Mouse (Mus musculus): ENCODE results near the gene Nup210l. TPM values are rescaled to one million over a fixed set of nuclear protein-coding genes. Genes with fewer than 3 reads are reported as not detected.

The Nup210l gene
- total RNA-seq (2021), result under 1 TPM; 0.11 TPM

DNA sequence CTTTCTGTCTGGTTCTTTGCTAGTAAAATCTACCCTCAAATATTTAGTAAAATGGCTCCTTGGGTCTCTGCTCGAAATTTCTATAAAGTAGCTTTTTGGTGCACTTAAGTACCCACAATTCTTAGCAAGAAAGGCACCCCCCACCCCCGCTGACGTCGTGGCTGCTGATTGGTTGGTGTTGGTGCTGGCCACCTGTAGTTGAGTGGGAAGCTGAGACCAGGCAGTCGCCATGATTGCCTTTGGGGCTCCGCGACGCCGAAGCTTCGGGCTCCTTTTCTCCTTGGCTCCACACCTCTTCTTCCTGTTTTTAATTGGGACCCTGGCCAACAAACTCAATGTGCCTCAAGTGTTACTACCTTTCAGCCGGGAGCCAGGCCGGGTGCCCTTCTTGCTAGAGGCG is at the start of gene Nup210l:
TSS of gene Nup210l (plus strand) at position 195 of the 400 bp plus-strand sequence.
- no peak for DNase-seq
- intact Hi-C loops (cut with DNase I), result no loop called here

DNA sequence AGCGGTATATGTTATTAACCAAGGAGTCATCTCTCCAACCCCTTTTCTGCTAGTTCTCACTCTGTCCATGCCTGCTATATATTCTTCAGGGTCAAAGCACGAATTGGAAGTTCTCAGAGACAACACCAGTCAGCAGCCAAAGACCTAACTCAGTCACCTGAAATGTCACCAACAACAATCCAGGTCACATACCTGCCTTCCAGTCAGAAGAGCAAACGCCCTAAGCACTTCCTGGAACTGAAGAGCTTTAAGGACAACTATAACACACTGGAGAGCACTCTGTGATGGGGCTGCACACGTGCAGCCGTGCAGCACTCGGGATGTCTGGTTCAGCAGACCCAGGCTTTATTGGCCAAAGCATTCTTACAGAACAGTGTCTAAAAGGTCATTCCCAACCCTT is 42.4 kb upstream of the Nup210l start:
- DNase-seq, result no peak
- intact Hi-C loops (cut with DNase I), result no loop called here

DNA sequence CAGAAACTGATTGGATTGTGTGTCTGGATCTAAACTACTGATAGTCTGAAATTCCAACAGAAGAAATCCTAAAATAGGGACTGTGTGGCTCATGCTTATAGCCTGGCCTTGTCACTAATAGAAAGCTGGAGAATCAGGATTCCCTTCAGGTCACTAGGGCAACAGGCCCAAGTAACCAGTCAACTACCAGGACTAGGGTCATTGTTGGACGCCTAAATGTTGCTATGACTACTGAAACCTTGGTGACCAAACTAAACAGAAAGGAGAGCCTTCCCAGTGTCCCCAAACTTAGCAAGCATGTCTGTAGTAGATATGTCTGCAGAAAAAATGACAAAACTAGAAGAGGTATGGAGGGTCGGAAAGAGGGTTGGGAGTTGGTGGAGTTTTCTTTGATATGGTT is 41.4 kb upstream of the Nup210l start:
- intact Hi-C loops (cut with DNase I), result no loop called here
- DNase-seq, result no peak

DNA sequence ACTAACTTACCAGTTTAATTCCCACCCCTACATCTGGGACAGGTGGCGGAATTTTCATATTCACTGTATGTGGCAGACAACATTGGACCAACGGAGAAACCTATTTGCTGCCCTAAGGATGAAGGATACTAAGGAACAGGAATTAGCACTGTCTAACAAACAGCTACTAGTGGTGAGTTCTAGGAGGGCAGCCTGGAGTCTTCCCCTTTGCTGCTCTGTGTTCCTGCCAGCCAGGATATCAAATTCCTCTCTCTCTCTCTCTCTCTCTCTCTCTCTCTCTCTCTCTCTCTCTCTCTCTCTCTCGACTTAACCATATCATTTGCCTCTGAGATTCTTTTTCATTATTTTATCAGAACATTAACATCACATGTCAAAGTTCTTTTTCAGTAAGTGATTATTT is 39.5 kb upstream of the Nup210l start:
- no peak for DNase-seq
- intact Hi-C loops (cut with DNase I), result no loop called here

DNA sequence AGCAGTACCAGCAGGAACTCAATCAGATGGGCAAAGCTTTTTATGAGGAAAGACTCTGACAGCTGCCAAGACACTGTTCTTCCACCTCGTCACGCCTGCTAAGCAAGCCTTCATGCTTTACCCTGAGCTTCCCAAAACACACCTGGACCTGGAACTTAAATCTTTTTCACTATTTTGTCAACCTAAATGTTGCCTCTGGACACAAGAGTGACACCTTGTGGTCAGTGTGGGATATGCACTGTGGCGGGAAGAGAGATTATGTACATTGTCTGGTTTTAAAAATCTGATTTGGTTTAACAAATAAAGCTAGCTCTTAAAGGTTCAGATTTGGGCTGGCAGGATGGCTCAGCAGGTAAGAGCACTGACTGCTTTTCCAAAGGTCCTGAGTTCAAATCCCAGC is 38.4 kb upstream of the Nup210l start:
- DNase-seq, result peak; percentile 37 to 61
- intact Hi-C loops (cut with DNase I), result no loop called here

DNA sequence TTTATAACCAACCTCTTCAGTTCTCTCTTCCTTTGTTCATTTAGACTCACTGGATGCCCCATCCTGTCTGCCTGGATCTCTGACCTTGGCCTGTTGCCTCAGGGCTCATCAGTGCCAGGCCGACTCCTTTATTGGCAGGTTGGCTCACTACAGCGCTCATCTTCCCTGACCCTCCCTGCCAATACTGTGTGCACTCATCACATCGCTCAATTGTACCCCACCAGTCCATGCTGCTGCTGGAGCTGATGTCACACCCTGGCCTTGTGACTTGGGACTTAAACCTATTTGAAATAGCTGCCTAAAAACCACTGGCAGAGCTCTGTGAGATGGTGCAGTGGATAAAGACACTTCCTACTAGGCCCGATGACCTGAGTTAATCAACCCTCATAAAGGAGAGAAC is 36.1 kb upstream of the Nup210l start:
- intact Hi-C loops (cut with DNase I), result no loop called here
- no peak for DNase-seq

DNA sequence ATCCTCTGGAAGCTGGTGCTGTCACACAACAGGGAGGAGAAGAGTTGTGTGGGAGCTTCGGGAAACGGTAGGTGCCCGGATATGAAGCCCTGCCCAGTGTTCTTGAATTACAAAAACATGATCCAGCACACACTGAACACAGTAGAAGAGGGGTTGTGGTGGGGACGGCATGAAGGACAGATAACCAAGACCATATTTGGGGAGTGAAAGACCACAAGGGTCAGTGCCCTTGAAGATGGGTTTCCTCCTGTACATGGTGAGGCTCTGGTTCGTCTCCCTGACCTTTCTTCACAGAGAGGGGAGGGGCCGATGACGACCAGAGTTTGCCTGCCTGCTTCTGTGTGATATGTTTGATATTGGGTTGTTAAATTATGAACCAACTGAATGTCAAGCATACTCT is 34.2 kb upstream of the Nup210l start:
- no peak for DNase-seq
- intact Hi-C loops (cut with DNase I), result no loop called here

DNA sequence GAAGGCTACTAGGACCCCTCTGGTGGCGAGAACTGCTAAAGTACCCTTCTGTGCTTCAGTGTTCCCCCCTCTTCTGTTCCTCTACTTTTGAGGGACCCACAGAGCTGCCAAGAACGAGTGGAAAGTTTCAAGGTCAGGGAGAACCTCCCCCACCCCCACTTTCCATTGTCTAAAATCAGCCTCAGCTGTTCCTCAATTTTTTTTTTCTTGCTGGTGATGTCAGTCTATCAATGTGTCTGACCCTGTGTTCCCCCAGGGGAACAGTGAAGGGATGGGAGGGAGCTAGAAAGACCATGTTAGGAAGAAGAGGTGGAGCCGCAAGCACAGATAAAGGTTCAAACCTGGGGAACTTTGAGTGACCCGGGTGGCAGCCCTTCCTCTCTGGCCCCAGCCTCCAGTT is 31.6 kb upstream of the Nup210l start, which contains the start of gene Tpm3:
TSS of gene Tpm3 (plus strand) at position 356 of the 400 bp plus-strand sequence.
- intact Hi-C loops (cut with DNase I), result no loop called here
- no peak for DNase-seq

DNA sequence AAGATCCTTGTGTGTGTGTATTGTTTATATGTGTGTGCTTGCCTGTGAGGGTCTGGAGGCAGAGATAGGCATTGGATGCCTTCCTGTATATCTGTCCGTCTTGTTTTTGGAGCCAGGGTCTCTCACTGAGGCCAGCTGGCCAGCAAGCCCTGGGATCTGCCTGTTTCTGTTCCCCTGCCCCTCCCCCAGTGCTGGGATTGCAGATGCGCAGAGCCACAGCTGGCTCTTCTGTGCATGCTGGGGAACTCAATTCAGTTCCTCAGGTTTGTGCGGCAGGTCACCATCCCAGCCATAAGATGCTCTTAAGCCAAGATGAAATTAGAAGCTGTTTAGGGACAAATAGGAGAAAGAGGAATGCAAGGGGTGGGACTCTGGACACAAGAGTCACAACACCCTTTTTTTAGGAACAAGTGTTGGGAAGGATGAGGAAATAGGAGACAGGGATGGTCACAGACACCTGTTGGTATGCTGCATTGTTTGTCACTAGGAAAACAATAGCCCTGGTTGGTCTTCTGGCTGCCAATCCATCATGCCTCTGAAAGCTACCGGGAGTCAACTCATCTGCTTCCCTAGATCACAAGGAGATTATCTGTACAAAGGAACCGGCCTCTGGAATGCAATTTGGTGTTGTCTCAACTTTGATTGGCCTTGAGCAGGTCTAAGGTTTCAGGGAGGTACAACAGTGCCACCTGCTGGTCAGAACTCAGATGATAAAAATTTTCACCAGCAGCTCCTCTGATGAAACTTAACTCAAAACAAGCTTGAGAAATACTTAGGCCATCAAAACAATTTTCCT is 26.8 kb upstream of the Nup210l start:
- DNase-seq, result peak; percentile 83 to 85
- intact Hi-C loops (cut with DNase I), result loop anchor here (1.0 to 2.0 kb wide), 2 partner anchors 22 to 124 kb away; no protein-coding TSS in a partner anchor

DNA sequence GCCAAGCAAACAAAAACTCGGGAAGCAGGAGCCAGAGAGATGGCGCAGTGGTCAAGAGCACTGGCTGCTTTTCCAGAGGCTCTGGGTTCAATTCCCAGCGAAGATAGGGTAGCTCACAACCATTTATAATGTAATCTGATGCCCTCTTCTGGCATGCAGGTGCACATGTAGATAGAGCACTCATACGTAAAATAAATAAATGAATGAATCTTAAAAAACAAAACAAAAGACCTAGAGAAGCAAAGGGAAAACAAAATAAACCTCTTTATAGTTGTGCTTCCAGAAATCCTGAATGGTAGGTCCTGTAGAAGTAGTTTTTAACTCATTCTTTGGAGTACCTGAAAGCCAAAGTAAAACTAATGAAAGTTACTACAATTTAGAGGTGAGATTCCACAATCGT is 25.7 kb upstream of the Nup210l start:
- no peak for DNase-seq

DNA sequence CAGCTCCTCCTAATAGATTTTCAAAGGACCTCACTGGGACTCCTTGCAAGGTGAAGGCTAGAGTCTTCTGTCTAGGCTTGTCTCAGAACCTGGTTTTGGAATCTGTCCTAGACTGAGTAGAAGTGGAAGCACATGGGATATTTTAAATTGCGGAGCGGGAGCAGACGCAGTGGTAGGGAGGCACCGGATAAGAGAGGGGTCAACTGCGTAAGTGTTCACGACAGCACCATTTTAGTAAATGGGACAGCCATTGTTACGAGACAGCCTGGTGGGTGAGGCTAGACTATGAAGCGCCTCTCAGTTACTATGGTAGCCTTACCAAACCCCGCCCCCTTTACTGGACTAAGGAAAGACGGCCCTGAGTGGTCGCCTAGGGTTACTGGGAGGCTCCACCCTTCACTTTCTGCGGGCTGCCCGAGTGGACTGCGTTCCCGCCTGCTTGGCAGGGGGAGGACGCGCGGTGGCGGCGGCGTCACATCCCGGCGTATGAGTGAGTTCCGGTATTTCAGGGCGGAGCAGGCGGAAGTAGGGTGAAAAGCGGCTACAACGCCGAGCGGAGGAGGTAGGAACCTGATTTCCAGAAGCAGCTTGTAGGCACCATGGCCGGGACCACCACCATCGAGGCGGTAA is 24.7 kb upstream of the Nup210l start:
- DNase-seq, result peak; percentile 89 to 90
- intact Hi-C loops (cut with DNase I), result no loop called here

More for the DNA sequence above, 25.7 kb upstream of the Nup210l start:
- intact Hi-C loops (cut with DNase I), result no loop called here

DNA sequence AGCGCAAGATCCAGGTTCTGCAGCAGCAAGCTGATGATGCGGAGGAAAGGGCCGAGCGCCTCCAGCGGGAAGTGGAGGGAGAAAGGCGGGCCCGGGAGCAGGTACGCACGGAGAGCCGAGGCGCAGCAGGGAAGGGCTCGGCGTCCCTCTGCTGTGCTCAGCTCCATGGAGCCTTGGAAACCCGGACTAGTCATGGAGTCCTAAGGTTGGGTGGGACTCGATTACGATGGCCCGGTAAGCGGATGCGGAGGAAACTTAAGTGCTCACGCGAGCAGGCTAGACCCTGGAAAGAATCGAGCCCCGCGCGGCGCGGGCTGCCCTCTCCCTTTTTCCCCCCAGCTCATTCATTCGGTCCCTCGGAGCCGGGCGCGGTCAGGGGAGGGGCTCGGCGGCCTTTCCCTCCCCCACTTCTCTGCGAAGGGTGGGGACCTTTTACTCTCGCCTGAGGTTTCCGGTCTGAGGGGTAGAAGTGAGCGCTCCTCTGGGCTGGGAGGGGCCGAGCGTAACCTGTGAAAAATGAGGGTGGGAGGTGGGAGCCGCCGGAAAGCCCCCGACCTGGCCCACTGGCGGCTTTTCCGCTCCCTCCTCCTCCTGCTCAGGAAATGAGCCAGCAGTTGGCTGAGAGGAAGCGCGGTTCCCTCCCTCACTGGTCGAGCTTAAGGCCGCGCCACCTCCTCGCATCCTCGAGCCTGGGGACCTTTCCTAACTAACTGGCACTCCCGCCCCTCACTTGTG is 24.0 kb upstream of the Nup210l start:
- peak; percentile 69 to 74 for DNase-seq
- intact Hi-C loops (cut with DNase I), result loop anchor here (2.0 kb wide), 1 partner anchor 133 kb away; the partner anchor contains the start of genes Rab13 and Rps27

DNA sequence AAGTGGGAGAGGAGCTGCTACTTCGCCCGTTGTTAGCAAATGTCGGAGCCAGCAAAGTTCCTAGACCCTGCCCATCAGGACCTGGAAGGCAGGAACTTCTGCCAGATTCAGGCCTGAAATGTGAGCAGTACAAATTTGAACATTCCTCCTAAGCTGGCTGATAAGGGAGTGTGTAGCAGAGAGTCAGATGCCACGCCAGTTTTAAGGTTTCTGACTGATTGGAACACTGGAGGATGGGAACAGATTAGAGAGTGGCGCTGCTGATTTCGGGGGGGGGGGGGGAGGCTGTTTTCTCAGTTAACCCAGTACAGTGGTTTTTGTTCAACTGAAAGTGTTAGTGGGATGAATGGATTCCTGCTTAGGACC is 23.5 kb upstream of the Nup210l start:
- no peak for DNase-seq
- intact Hi-C loops (cut with DNase I), result loop anchor here (2.0 kb wide), 1 partner anchor 132 kb away; the partner anchor contains the start of genes Rab13 and Rps27

DNA sequence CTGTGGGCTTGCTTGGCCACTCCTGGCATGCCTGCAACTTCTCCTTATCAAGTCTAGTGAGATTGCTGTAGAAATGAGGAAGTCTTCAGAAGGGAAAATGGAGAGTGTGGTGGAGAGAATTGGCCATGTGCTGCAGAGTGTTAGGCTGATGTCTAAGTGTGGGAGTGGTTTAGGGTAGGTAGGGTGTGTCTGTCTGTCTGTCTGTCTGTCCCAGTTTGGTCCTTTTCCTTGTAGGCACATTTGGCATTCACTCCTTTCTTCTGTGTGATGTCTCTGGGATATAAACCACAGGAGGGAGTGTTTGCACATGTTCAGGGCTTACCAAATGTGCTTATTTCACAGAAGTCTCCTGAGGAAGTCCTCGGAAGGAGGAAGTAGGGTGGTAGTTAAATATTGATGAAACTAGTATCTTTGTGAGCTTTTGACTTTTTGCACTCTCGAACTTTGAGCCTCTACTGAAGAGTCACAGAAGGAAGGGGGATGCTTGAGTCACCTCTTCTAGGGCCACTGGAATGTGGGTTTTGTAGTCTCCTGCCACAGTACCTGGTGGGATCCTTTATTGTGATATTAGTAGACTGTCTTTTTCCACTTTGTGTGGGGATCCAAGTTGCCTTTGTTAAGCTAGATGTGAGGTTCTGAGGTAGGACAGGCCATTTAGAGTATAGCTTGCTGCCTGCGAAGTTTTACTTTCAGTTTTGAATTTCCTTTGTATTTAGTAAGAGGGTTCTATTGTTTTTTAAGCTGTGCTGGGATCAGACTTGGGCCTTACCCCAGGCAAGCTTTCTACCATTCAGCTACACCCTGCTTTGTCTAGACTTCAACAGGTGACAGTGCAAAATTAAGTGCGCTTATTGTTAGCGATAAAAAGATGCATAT is 22.3 kb upstream of the Nup210l start:
- intact Hi-C loops (cut with DNase I), result loop anchor here (2.0 kb wide), 1 partner anchor 131 kb away; the partner anchor contains the start of genes Rab13 and Rps27
- DNase-seq, result peak in 1 of 2 experiments; percentile 30

DNA sequence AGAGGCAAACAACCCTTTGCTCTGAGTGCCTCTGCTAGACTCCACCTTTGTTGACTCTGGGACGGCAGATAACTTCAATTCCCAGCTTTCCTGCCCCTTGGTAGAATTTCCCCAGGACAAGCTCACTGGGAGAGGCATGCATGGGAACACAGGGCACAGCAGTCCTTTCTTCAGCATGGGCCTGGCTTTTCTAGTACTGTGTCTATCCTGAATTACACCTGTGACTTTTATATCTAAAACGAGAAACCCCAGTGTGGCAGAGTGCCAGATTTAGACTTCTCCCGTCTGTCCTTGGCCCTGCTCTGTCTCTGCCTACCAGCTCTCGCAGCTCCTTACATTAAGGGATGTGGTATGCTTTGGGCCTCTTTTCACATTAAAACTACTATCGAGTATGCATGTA is 20.9 kb upstream of the Nup210l start:
- intact Hi-C loops (cut with DNase I), result no loop called here
- DNase-seq, result no peak

DNA sequence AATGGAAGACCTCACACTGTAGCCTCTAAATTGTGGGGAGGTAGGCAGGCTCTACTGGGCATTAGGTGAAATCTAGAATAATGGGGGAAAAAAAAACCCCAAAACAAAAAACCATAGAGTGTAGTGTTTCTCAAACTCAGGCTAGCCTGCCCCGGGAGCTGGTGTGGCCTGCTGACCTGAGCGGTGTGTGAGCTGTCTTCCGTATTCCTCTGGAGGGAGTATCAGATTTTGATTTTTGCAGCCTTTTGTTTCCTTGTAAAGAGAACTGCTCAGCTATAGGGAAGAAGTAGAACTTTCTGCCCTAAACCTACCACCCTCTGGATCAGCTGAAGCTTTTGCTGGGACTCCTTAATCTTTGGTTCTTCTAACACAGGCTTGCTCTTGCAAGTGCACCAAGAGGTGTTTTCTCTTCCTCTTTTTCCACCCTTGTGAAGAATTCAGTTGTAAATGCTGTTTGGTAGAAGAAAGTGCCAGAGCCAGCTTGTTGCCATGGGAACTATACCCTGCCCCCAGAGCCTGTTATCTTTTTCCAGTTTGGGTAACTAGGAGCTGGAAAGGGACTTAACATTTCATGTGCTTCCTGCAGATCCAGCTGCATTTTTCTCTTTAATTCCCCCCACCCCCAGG is 20.1 kb upstream of the Nup210l start:
- intact Hi-C loops (cut with DNase I), result no loop called here
- DNase-seq, result no peak

DNA sequence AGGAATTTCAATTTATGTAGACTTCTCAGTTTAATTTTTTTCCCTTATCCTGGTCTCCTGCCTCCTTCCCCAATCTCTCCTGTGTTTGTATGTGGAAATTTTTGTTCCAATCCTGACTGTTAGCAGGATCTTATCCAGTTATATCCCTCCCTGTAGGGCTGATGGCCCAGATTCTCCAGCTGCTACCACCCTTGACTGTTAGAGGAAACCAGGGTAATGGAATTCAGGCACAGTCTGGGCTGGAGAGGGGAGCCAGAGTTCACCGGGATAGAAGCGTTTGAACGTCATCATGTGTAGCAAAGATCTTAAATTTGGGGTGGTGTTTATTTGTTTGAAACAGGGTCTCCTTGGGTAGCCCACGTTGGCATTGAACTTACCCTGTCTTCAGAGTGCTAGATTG is 19.1 kb upstream of the Nup210l start:
- DNase-seq, result no peak
- intact Hi-C loops (cut with DNase I), result no loop called here

DNA sequence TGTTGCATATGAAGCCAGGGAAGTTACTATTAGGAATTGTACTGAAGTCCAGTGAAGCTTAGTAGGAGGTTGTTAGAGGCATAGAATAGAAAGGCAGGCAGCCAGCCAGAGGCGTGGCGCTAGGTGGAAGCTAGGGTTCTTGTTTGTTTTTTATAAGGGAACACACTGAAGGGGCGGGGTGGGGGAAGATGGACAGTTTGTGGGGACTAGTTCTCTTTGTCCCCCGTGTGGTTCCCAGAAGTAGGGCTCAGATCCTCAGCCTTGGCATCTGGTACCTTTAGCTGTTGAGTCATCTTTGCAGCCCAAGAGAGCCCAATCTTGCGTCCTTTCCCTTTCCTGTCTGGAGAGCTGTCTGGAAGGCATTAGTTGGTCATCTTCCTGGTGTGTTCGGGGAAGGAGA is 18.7 kb upstream of the Nup210l start:
- DNase-seq, result peak; percentile 25 to 31
- intact Hi-C loops (cut with DNase I), result no loop called here

DNA sequence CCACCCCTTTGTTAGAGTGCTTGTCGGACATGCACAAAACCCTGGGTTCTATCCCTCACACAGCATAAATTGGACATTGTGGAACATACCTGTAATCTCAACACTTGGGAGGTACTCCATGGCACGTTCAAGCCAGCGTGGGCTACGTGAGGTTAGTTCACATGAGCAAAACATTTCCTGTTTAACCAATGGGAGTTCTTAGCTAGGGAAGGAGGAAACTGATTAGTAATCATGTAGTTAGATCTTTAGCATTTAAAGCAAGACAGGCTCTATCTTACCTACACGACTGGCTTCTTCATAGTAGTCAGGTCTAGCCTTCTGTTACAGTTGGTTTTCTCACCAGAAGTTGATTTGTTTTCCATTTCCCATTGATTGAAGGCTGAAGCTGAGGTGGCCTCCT is 17.9 kb upstream of the Nup210l start:
- intact Hi-C loops (cut with DNase I), result no loop called here
- no peak for DNase-seq

DNA sequence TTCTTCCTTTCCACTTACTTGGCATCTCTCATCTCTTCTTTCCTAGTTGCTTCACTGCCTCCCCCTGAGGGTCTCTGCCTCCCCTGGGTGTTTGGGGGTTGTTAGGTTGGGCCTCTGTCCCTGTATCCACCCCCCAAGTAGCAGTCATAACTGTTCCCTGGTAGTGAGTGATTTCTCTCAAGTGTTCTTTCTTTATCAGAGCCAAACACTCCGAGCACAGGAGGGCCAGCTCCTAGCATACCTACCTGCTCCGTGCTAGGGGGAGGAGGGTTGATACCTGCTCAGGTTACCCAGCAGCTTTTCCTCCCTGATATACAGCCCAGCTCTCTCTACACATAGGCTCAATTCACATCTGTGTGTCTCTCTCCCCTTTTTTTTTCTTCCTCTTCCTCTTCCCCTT is 15.3 kb upstream of the Nup210l start:
- no peak for DNase-seq
- intact Hi-C loops (cut with DNase I), result no loop called here
